Mouse (Mus musculus) stomach, postnatal 0 days (tissue): ENCODE results near the gene Podxl2.

Experiments used
- CTCF ChIP-seq: IDR thresholded peaks from 2 replicates; pipeline ENCODE4 v1.5.1; 2016; ENCODE audit warnings: antibody characterized with exemption, low read depth, mild to moderate bottlenecking, moderate library complexity
- EP300 ChIP-seq: optimal IDR thresholded peaks from 2 replicates; pipeline ENCODE3; 2016; ENCODE audit warnings: antibody characterized with exemption

- no peak for TF ChIP-seq CTCF
- TF ChIP-seq EP300 = no peak
Measured at GRCm38 (mm10) chr6:88899628-88900027, 24.8 kb upstream of the Podxl2 start.
